Mouse (Mus musculus) c-Kit-negative CD71-positive TER-119-positive erythroid progenitor cells, embryonic 14.5 days (primary cell): ENCODE results near the gene D1Ertd622e.
"Not testable (repeated sequence)": the region's sequence is repeated elsewhere in the genome, so short reads cannot be mapped to it uniquely, and the experiment has no call there.

ENCODE experiments used
- DNase-seq: peaks from one replicate; pipeline ENCODE4 v3.0.0-alpha.2; 2013; ENCODE audit warnings: low read depth, low spot score

Gene D1Ertd622e

GRCm38 (mm10) chr1:97580680-97581079 lies 81.2 kb downstream of the D1Ertd622e start:
- DNase-seq = not testable (repeated sequence)

- DNase-seq = no peak
These were observed 81.6 kb downstream of the D1Ertd622e start for GRCm38 (mm10) chr1:97580270-97580669.

- DNase-seq = no peak
These were observed 83.9 kb downstream of the D1Ertd622e start for GRCm38 (mm10) chr1:97578025-97578417.

- no peak for DNase-seq
These were observed 84.5 kb downstream of the D1Ertd622e start for GRCm38 (mm10) chr1:97577062-97578024.

GRCm38 (mm10) chr1:97576576-97576975 lies 85.3 kb downstream of the D1Ertd622e start:
- no peak for DNase-seq

GRCm38 (mm10) chr1:97570814-97571213 lies 91.1 kb downstream of the D1Ertd622e start:
- no peak for DNase-seq

GRCm38 (mm10) chr1:97567956-97568355 lies 93.9 kb downstream of the D1Ertd622e start:
- no peak for DNase-seq

GRCm38 (mm10) chr1:97564641-97565040 lies 97.2 kb downstream of the D1Ertd622e start:
- DNase-seq = no peak

GRCm38 (mm10) chr1:97562867-97563266 lies 99.0 kb downstream of the D1Ertd622e start:
- no peak for DNase-seq
